Mouse (Mus musculus): ENCODE data around the gene Vasn.
"Not testable (repeated sequence)": the region's sequence is repeated elsewhere in the genome, so short reads cannot be mapped to it uniquely, and the experiment has no call there.

The Vasn gene

GRCm38 (mm10) chr16:4670317-4670716, 30.6 kb downstream of the Vasn start:
- no peak for DNase-seq (ENCODE audit: low spot score)

DNA sequence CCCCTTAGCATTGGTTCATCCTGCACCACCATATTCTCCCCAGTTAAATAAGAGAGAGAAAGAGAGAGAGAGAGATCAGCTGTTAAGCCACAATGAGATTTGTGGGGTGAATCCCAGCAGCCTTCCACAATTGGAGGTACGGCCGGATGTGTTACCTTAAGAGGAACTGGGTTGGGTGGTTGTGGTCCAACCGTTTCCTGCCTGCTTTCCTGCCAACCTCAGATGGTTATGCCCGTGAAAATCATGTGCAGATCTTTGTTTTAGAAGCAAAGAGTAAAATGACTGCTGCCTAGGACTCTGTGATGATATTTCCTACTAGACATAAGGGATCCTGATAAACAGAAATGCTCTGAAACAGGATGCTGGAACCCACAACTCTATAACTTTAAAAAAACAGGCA, 34.4 kb downstream of the Vasn start:
- no peak for DNase-seq (ENCODE audit: low spot score)

GRCm38 (mm10) chr16:4676836-4677235, 37.1 kb downstream of the Vasn start:
- DNase-seq (ENCODE audit: low spot score), result no peak

- DNase-seq (ENCODE audit: low spot score), result no peak
These were observed 38.3 kb downstream of the Vasn start for GRCm38 (mm10) chr16:4678080-4678479.

DNA sequence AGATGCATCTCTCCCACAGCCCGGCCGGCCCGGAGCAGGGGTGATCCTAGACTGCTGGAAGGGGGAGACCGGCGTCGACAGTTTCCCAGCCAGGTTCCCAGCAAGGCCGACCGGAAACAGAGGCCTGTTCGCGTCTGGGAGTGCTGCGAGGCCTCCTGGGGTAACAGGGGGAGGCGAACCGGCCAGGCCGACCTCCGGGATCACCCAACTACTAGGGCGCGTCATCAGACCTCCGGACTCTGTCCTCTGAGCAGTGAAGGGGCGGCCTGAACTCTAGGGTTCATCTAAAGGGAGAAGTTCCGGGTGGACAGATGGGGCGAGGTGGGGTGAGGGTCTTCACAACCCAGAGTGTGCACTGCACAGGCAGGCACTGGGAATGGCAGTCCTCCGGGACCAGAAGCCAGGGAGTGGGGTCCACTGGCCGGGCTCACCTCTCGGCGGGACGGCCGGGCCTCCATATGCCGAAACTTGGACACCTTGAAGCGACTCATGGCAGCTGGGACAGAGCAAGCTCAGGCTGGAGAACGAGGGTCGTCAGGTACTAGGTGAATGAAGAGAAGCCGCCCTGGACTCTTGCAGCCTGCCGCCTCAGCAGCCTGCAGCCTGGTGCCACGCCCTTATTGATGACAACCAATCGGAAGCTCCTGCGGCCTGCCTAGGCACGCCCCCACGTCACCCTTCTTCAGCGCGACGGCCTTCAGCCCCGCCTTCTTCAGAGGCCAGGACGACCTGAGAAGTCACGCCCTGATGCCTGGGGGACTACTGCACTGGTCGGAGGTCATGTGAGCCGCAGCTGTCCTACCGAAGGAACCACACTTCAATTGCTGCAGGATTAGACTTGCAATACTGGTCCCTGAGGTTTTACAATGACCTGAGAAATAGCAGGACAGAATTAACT, 39.6 kb downstream of the Vasn start, which contains the start of gene Coro7:
Gene Coro7, minus strand, starts transcription at position 657 of the 898 bp plus-strand sequence.
- DNase-seq (ENCODE audit: low spot score), result peak; percentile 87

DNA sequence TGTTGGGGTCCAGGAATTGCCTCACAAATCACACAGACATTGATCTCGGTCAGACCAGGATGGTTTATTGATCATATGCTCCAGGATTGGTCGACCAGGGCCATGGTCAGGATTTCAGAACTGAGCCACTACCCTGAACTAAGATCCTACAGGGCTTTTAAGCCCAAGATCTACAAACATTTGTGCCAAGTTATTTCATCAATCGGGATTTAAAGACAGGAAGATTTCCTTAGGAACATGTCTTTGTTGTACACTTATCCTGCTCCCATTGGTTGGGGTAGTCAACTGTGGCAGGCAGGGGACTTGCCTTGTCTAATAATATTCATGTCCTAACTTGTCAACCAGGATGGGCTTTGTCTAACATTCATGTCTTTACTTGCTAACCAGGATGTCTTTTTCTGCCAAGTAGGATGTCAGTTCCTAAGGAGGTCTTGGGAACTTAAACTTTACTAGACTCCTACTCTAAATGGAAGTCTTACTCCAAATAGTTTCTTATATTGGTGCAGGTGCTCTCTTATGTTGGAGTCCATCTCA, 41.2 kb downstream of the Vasn start:
- DNase-seq (ENCODE audit: low spot score), result not testable (repeated sequence)

- no peak for DNase-seq (ENCODE audit: low spot score)
These were observed 43.0 kb downstream of the Vasn start for GRCm38 (mm10) chr16:4682628-4683179.

DNA sequence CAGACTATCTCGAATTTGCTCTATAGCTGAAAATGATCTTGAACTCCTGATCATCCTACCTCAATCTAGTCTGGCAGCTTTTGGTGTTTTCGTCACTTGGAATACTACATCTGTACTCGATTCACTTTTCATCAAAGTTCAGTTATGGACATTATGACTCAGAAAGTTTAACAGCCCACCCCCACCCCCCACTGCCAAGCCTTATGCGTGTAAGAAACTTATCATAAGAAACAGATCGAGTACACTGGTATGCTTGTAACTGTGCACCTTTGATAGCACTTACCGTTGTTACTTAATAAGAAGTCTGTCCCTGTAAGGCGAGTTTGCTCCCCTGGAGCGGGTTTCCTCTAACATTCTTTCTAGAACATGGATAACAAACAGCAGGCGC, 43.4 kb downstream of the Vasn start:
- DNase-seq (ENCODE audit: low spot score), result no peak

GRCm38 (mm10) chr16:4683581-4684456, 44.1 kb downstream of the Vasn start:
- DNase-seq (ENCODE audit: low spot score), result peak; percentile 96

GRCm38 (mm10) chr16:4684457-4684791, 44.7 kb downstream of the Vasn start:
- no peak for DNase-seq (ENCODE audit: low spot score)

GRCm38 (mm10) chr16:4689371-4689770, 49.6 kb downstream of the Vasn start:
- not testable (repeated sequence) for DNase-seq (ENCODE audit: low spot score)

Data from ovary, postnatal 36 days (tissue).